Mouse (Mus musculus): ENCODE measurements at regions not wholly inside any gene's neighbourhood (a gene's known extent, or its start where the extent isn't known, plus 50 kb on each side); places are given as distances from the start of the nearest gene placed in this dataset.
"Not testable (repeated sequence)": the region's sequence is repeated elsewhere in the genome, so short reads cannot be mapped to it uniquely, and the experiment has no call there.

DNA sequence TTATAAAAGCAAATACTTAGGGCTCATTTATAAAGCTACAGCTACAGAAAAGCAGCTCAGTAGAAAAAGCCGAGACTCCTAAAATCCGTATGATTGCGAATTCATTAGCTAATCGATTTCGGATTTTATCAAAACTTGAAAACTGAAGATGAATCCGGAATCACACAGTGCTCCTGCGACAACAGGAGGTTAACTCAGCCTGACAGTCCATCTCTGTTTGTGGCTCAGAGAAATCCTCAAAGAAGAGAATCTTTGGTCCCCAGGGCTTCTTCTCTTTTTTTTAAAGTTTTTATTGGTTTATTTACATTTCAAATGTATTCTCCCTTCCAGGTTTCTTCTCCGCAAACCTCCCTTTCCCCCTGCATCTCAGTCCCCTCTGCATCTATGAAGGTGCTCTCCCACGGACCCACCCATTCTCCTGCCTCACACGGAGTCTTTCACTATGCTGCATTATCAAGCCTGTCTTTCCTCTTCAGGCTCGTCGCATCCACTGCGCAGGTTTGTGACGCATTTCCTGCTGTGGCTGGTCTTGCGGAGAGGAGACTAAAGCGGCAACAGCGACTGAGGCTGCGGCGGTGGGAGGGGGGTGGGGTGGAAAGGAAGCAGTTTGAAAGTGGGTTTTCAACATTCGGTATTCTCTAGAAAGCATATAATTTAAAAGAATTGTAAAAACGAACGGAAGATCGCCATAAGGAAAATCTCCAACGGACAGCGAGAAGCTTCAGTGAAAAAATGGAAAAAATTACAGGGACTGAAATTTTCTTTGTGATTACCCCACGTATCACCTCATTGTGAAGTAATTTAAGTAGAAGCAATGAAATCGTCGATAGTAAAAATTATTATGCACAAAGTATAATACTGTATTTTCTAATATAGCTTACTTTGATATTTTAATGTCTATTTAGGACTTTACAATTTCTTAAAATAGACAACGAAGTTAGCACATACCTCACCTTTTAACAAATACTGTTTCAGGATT is 482.5 kb upstream of the Snrpn start:
- DNase-seq (ENCODE audit: low spot score in 2 of 2), result peak in 1 of 2 experiments; percentile 18

DNA sequence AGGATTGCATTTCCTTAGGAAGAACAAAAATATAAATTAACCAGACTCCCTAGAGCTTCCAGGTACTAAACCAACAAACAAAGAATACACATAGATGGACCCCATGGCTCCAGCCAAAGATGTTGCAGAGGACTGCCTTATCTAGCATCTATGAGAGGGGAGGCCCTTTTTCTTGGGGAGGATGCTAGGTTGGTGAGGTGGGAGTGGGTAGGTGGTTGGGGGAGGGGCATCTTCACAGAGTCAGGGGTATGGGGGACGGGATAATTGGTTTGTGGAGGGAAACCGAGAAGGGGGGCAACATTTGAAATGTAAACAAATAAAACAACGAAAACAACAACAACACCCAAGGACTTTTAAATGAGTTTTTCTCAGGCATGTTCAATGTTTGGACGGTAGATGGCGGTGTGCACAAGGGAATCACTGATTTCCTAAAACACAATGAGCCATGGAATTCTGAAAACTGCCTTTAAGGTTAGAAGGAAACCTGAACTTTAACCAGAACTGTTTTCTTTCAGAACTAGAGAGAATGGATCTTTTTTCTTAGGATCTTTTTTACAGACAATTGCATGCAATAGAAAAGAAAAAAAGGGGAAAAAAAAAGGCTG is 477.2 kb upstream of the Snrpn start:
- DNase-seq (ENCODE audit: low spot score in 2 of 2), result not testable (repeated sequence)

Data from left cerebral cortex, adult 9 months (tissue).